Mouse (Mus musculus) forebrain, postnatal 0 days (tissue): Measurements from ENCODE around the gene Heg1. TPM values are rescaled to one million over a fixed set of nuclear protein-coding genes. Genes with fewer than 3 reads are reported as not detected.
A peak's percentile ranks its signal among the peaks of the same experiment; 100 is the strongest.

Experiments used
- ATAC-seq: fragments of 200-750 bp; cut with Nextera tagmentation; 2 replicates; pipeline ENCODE4 v1.8.0; 2017; ENCODE audit warnings: mild to moderate bottlenecking, moderate library complexity
- DNase-seq: peaks from one replicate; pipeline ENCODE4 v3.0.0-alpha.2; 2015
- H3K27ac ChIP-seq: fragments of 300-500 bp; sonication (generic); 2 replicates; pipeline ENCODE4 v1.5.1; 2014; ENCODE audit warnings: low read depth, mild to moderate bottlenecking, antibody characterized with exemption, low read length, moderate library complexity, mixed read lengths
- H3K27me3 ChIP-seq: fragments of 300-500 bp; sonication (generic); 2 replicates; pipeline ENCODE4 v1.6.1; 2014; ENCODE audit warnings: mild to moderate bottlenecking, low read length, mixed read lengths; ENCODE audit not compliant: insufficient read depth
- H3K36me3 ChIP-seq: fragments of 300-500 bp; sonication (generic); 2 replicates; pipeline ENCODE4 v1.6.1; 2014; ENCODE audit warnings: mild to moderate bottlenecking, moderate library complexity; ENCODE audit not compliant: insufficient read depth
- H3K4me1 ChIP-seq: fragments of 300-500 bp; sonication (generic); 2 replicates; pipeline ENCODE4 v1.6.1; 2014; ENCODE audit warnings: antibody characterized with exemption; ENCODE audit not compliant: insufficient read depth
- H3K4me2 ChIP-seq: fragments of 300-500 bp; sonication (generic); 2 replicates; pipeline ENCODE4 v1.6.1; 2014; ENCODE audit warnings: low read depth, mild to moderate bottlenecking, moderate library complexity
- H3K4me3 ChIP-seq: fragments of 300-500 bp; sonication (generic); 2 replicates; pipeline ENCODE4 v1.5.1; 2014; ENCODE audit warnings: low read depth, low read length, mixed read lengths
- H3K9ac ChIP-seq: fragments of 300-500 bp; sonication (generic); 2 replicates; pipeline ENCODE4 v1.6.1; 2014; ENCODE audit warnings: mild to moderate bottlenecking
- H3K9me3 ChIP-seq: fragments of 300-500 bp; sonication (generic); 2 replicates; pipeline ENCODE4 v1.6.1; 2016; ENCODE audit warnings: low read length
- CTCF ChIP-seq: sonication (generic); IDR thresholded peaks from 2 replicates; pipeline ENCODE4 v1.5.1; 2016; ENCODE audit warnings: antibody characterized with exemption, control low read depth, low read depth
- WGBS: fragments of 180-500 bp; shearing (Covaris S2); extraction: QIAGEN DNeasy Blood & Tissue Kit; methylation state at CpG from one replicate; pipeline ENCODE4 v1.1.7; 2014; 5-methylcytosine and 5-hydroxymethylcytosine counted together
- polyA plus RNA-seq: library from polyadenylated mRNA; unstranded; fragments of >200 nt; fragmentation: Nextera tagmentation; extraction: Ambion mirVana; gene quantifications from 2 replicates; pipeline ENCODE4 v1.2.1, GENCODE M21; 2015
- total RNA-seq: library from RNA; depleted of rRNA; stranded (reverse); fragments of >200 nt; gene quantifications from 2 replicates; pipeline ENCODE4 v1.2.3, GENCODE M21; 2014

The Heg1 gene
- total and polyA plus RNA-seq, 2 experiments from 2014 or later = 8.0 to 19.9 TPM

- ATAC-seq (peak; percentile 30; the same call in 1 of the 2 replicates), DNase-seq (no peak)
- no peaks in the 10 kb centered on the region for H3K27me3 ChIP-seq
- TF ChIP-seq CTCF = no peak
- peak overlapping the region; percentile 81 for H3K4me3 ChIP-seq
- peak overlapping the region; percentile 81 for H3K9ac ChIP-seq
- 3% methylated on average over 42 of the region's 46 CpGs for WGBS
- H3K9me3 ChIP-seq = no peaks in the 10 kb centered on the region
- H3K36me3 ChIP-seq = no peaks in the 10 kb centered on the region
- H3K4me2 ChIP-seq = peak overlapping the region; percentile 98
- peak overlapping the region; percentile 58 for H3K27ac ChIP-seq
- H3K4me1 ChIP-seq = peaks cover 10% of the 10 kb centered on the region
Measured at GRCm38 (mm10) chr16:33684703-33685701, 832 bp downstream of the Heg1 start.

- TF ChIP-seq CTCF = no peak
- Histone ChIP-seq H3K4me3 (peak overlapping the region; percentile 81; the same call in 1 of the 2 replicates), H3K4me2 (peak overlapping the region; percentile 98), H3K4me1 (peaks cover 10% of the 10 kb centered on the region), H3K36me3 (no peaks in the 10 kb centered on the region), H3K9ac (no peak overlapping the region), H3K9me3 (no peaks in the 10 kb centered on the region), H3K27ac (no peak overlapping the region), H3K27me3 (no peaks in the 10 kb centered on the region)
- ATAC-seq (no peak), DNase-seq (no peak)
- 58% methylated on average over 1 of the region's 1 CpGs for WGBS
Measured at GRCm38 (mm10) chr16:33686056-33686455, 1.9 kb downstream of the Heg1 start.

GRCm38 (mm10) chr16:33687724-33688123 is 3.6 kb downstream of the Heg1 start:
- Histone ChIP-seq H3K36me3 (no peaks in the 10 kb centered on the region), H3K27ac (no peak overlapping the region), H3K9me3 (no peaks in the 10 kb centered on the region), H3K4me3 (no peak overlapping the region), H3K4me2 (peak overlapping the region; percentile 98), H3K9ac (0 out of 2 replicates have a peak overlapping the region, but pooled peaks have one; percentile 2), H3K4me1 (peaks cover 10% of the 10 kb centered on the region), H3K27me3 (no peaks in the 10 kb centered on the region)
- no peak for TF ChIP-seq CTCF
- 67% methylated on average over 3 of the region's 3 CpGs for WGBS
- DNase-seq (no peak), ATAC-seq (no peak)

- 0 out of 2 replicates have a peak overlapping the region, but pooled peaks have one; percentile 35 for H3K27ac ChIP-seq
- H3K36me3 ChIP-seq = no peaks in the 10 kb centered on the region
- H3K9ac ChIP-seq = no peak overlapping the region
- DNase-seq (no peak), ATAC-seq (no peak)
- no peaks in the 10 kb centered on the region for H3K27me3 ChIP-seq
- no peaks in the 10 kb centered on the region for H3K9me3 ChIP-seq
- 84% methylated on average over 6 of the region's 6 CpGs for WGBS
- H3K4me2 ChIP-seq = no peak overlapping the region
- H3K4me1 ChIP-seq = peaks cover 10% of the 10 kb centered on the region
- no peak overlapping the region for H3K4me3 ChIP-seq
- TF ChIP-seq CTCF = no peak
Measured at GRCm38 (mm10) chr16:33690975-33691747, 7.0 kb downstream of the Heg1 start.

- no peak overlapping the region for H3K9ac ChIP-seq
- H3K36me3 ChIP-seq = no peaks in the 10 kb centered on the region
- H3K9me3 ChIP-seq = no peaks in the 10 kb centered on the region
- DNase-seq (no peak), ATAC-seq (no peak)
- 78% methylated on average over 1 of the region's 1 CpGs for WGBS
- no peak for TF ChIP-seq CTCF
- H3K4me3 ChIP-seq = no peak overlapping the region
- H3K27ac ChIP-seq = no peak overlapping the region
- H3K4me2 ChIP-seq = no peak overlapping the region
- H3K4me1 ChIP-seq = 0 out of 2 replicates have a peak, but pooled peaks cover 7% of the 10 kb centered on the region
- H3K27me3 ChIP-seq = no peaks in the 10 kb centered on the region
Measured at GRCm38 (mm10) chr16:33693553-33693952, 9.4 kb downstream of the Heg1 start.

GRCm38 (mm10) chr16:33696811-33697575 is 12.8 kb downstream of the Heg1 start:
- Histone ChIP-seq H3K9ac (no peak overlapping the region), H3K9me3 (no peaks in the 10 kb centered on the region), H3K4me3 (no peak overlapping the region), H3K4me2 (no peak overlapping the region), H3K27me3 (no peaks in the 10 kb centered on the region), H3K27ac (no peak overlapping the region), H3K4me1 (0 out of 2 replicates have a peak, but pooled peaks cover 7% of the 10 kb centered on the region), H3K36me3 (no peaks in the 10 kb centered on the region)
- TF ChIP-seq CTCF = no peak
- ATAC-seq = peak; percentile 52; the same call in 1 of the 2 replicates
- WGBS = 54% methylated on average over 13 of the region's 13 CpGs
- DNase-seq = peak; percentile 63
